ENCODE assay signal across 20 mouse cellular contexts in genomic region chr5:113362258-113362996, GRCm38 (mm10). TPM values are rescaled to one million over a fixed set of nuclear protein-coding genes. Genes with fewer than 3 reads are reported as not detected.
DNase-seq lines count a peak whose midpoint lies in the region; ATAC-seq and TF ChIP-seq lines count a peak whose summit lies in the region.
"Had no signal": no experiment of that assay in that cellular context is flagged by ENCODE, and none has a peak within 500 bp of the region (broad histone marks: within the 10 kb centered on the region; RNA-seq: fewer than 3 reads in every experiment).

No protein-coding gene starts in this region.

- H3K36me3 ChIP-seq in kidney, embryonic 16.5 days (ENCODE audit: insufficient read depth, low read length), result no peaks in the 10 kb centered on the region
- no peaks in the 10 kb centered on the region for H3K36me3 ChIP-seq in small intestine, adult 2 months (ENCODE audit: control insufficient read depth, insufficient read depth, low read length)
- H3K36me3 ChIP-seq: heart, embryonic 15.5 days; hindbrain, embryonic 10.5 days; limb, embryonic 12.5 days; midbrain, embryonic 13.5 days; neural tube, embryonic 15.5 days had no signal

- peaks cover 6% of the 10 kb centered on the region; the same call in 1 of the 2 replicates for H3K27me3 ChIP-seq in kidney, embryonic 16.5 days (ENCODE audit: insufficient read depth, low read length)
- no peaks in the 10 kb centered on the region for H3K27me3 ChIP-seq in small intestine, adult 2 months (ENCODE audit: control insufficient read depth, insufficient read depth, low read length)

- no peak; the same call in 1 of the 2 replicates for TF ChIP-seq POLR2A in small intestine, adult 2 months (IDR thresholded peaks at IDR 0.05; ENCODE audit: low read depth, low read length)

- H3K9me3 ChIP-seq in kidney, embryonic 16.5 days (ENCODE audit: low read length), result no peaks in the 10 kb centered on the region
- H3K9me3 ChIP-seq: heart, embryonic 15.5 days; hindbrain, embryonic 10.5 days; limb, embryonic 12.5 days; midbrain, embryonic 13.5 days; neural tube, embryonic 15.5 days had no signal

- no peak overlapping the region for H3K9ac ChIP-seq in kidney, embryonic 16.5 days (replicated peaks; ENCODE audit: low read length)
- H3K9ac ChIP-seq: heart, embryonic 15.5 days; limb, embryonic 12.5 days; liver, embryonic 14.5 days; midbrain, embryonic 13.5 days; neural tube, embryonic 15.5 days had no signal

- H3K4me3 ChIP-seq in kidney, embryonic 16.5 days (ENCODE audit: low read length), result no peak overlapping the region
- no peak overlapping the region for H3K4me3 ChIP-seq in small intestine, adult 2 months (ENCODE audit: low read depth, low read length)
- H3K4me3 ChIP-seq: gastrocnemius, adult 2 months; heart, embryonic 15.5 days; hindbrain, embryonic 10.5 days; limb, embryonic 12.5 days; midbrain, embryonic 13.5 days; myocyte; neural tube, embryonic 15.5 days had no signal

- DNase-seq in kidney, adult 18-20 months, result peak; percentile 29
- DNase-seq in cerebellum, adult 11 months, result peak; percentile 63
- peak; percentile 90 to 92 for DNase-seq in cerebellum, postnatal 14 days
- DNase-seq in thymus, postnatal 14 days, result no peak
- DNase-seq in MN1 (ENCODE audit: low spot score), result no peak
- DNase-seq: adrenal gland, adult 2 months; gastrocnemius, adult 2 months had no signal

- H3K4me2 ChIP-seq in kidney, embryonic 16.5 days (replicated peaks; ENCODE audit: low read depth, low read length), result no peak overlapping the region
- H3K4me2 ChIP-seq: heart, embryonic 15.5 days; limb, embryonic 12.5 days; midbrain, embryonic 13.5 days; neural tube, embryonic 15.5 days had no signal

- ATAC-seq in kidney, embryonic 16.5 days (ENCODE audit: low FRiP score, low TSS enrichment), result no peak
- ATAC-seq: lung, postnatal 0 days; midbrain, embryonic 13.5 days had no signal

- TF ChIP-seq CTCF in small intestine, adult 2 months (IDR thresholded peaks at IDR 0.05; ENCODE audit: extremely low read depth, insufficient read length, insufficient replicate concordance, low read depth, low read length), result no peak

- peaks cover 19% of the 10 kb centered on the region for H3K4me1 ChIP-seq in kidney, embryonic 16.5 days (ENCODE audit: insufficient read depth, low read length)
- H3K4me1 ChIP-seq in small intestine, adult 2 months (ENCODE audit: control insufficient read depth, insufficient read depth, insufficient read length, low read length), result peaks cover 7% of the 10 kb centered on the region

- H3K27ac ChIP-seq in kidney, embryonic 16.5 days (ENCODE audit: low read length), result no peak overlapping the region
- peak overlapping the region; percentile 89 for H3K27ac ChIP-seq in small intestine, adult 2 months (ENCODE audit: insufficient read depth, low read depth, low read length)
- H3K27ac ChIP-seq: gastrocnemius, adult 2 months; heart, embryonic 15.5 days; hindbrain, embryonic 10.5 days; limb, embryonic 12.5 days; liver, embryonic 14.5 days; midbrain, embryonic 13.5 days; neural tube, embryonic 15.5 days had no signal

- WGBS in kidney, embryonic 16.5 days, result 80% methylated on average over 9 of the region's 9 CpGs
- 37% methylated on average over 9 of the region's 9 CpGs for WGBS in small intestine, adult 2 months

RNA-seq across cellular contexts. Expression of gene Aym1, which starts 5.3 kb away (rescaled TPM):
- polyA plus RNA-seq in kidney, embryonic 16.5 days (2015; fragmentation: Nextera tagmentation; extraction: Ambion mirVana), result not detected in 2 replicates
- polyA plus RNA-seq in small intestine, adult 2 months (2012; rRNA removed), result not detected in 2 replicates
- polyA plus RNA-seq: adrenal gland, adult 2 months; embryonic facial prominence, embryonic 11.5 days; heart, embryonic 15.5 days; hindbrain, embryonic 10.5 days; limb, embryonic 12.5 days; liver, embryonic 14.5 days; lung, postnatal 0 days; midbrain, embryonic 13.5 days; myocyte; neural tube, embryonic 15.5 days; stomach, embryonic 14.5 days; thymus, postnatal 0 days had no signal

RNA-seq across cellular contexts. Expression of gene Sgsm1, which starts 51.8 kb away (rescaled TPM):
- polyA plus RNA-seq in kidney, embryonic 16.5 days (2015; fragmentation: Nextera tagmentation; extraction: Ambion mirVana), result 6.1 and 8.1 TPM in 2 replicates
- 3.1 and 4.8 TPM in 2 replicates for polyA plus RNA-seq in small intestine, adult 2 months (2012; rRNA removed)

Comparison
In these comparisons a context has a peak if more than half of its experiments do, and no peak if none do; other contexts are left out.
1. DNase-seq: peak in kidney, adult 18-20 months (single experiment), cerebellum, adult 11 months (single experiment) and cerebellum, postnatal 14 days (2 of 2); none in thymus, postnatal 14 days (single experiment) and MN1 (single experiment).